Mouse (Mus musculus) hindbrain, postnatal 0 days (tissue): ENCODE results near the gene Dlgap1. TPM values are rescaled to one million over a fixed set of nuclear protein-coding genes. Genes with fewer than 3 reads are reported as not detected.

Source experiments
- ATAC-seq: fragments of 200-750 bp; cut with Nextera tagmentation; 2 replicates; pipeline ENCODE4 v1.8.0; 2017; ENCODE audit warnings: mild to moderate bottlenecking, moderate TSS enrichment, moderate library complexity
- DNase-seq: peaks from one replicate; pipeline ENCODE4 v3.0.0-alpha.2; 2015; ENCODE audit warnings: low spot score
- H3K27ac ChIP-seq: fragments of 300-500 bp; sonication (generic); 2 replicates; pipeline ENCODE4 v1.5.1; 2014; ENCODE audit warnings: mild to moderate bottlenecking
- H3K27me3 ChIP-seq: fragments of 300-500 bp; sonication (generic); 2 replicates; pipeline ENCODE4 v1.6.1; 2014; ENCODE audit warnings: low read length, mixed read lengths; ENCODE audit not compliant: insufficient read depth
- H3K36me3 ChIP-seq: fragments of 300-500 bp; sonication (generic); 2 replicates; pipeline ENCODE4 v1.6.1; 2014; ENCODE audit warnings: low read length, mixed read lengths; ENCODE audit not compliant: insufficient read depth
- H3K4me1 ChIP-seq: fragments of 300-500 bp; sonication (generic); 2 replicates; pipeline ENCODE4 v1.6.1; 2014; ENCODE audit warnings: antibody characterized with exemption, low read length, mixed read lengths; ENCODE audit not compliant: insufficient read depth
- H3K4me2 ChIP-seq: fragments of 300-500 bp; sonication (generic); 2 replicates; pipeline ENCODE4 v1.6.1; 2014; ENCODE audit warnings: low read depth, mild to moderate bottlenecking, low read length, moderate library complexity, mixed read lengths
- H3K4me3 ChIP-seq: fragments of 300-500 bp; sonication (generic); 2 replicates; pipeline ENCODE4 v1.5.1; 2014; ENCODE audit warnings: low read length
- H3K9ac ChIP-seq: fragments of 300-500 bp; sonication (generic); replicated peaks from 2 replicates; pipeline ENCODE4 v1.6.1; 2014; ENCODE audit warnings: mild to moderate bottlenecking, low read length, moderate library complexity, mixed read lengths
- H3K9me3 ChIP-seq: fragments of 300-500 bp; sonication (generic); 2 replicates; pipeline ENCODE4 v1.6.1; 2016; ENCODE audit warnings: low read length, mixed read lengths
- CTCF ChIP-seq: IDR thresholded peaks from 2 replicates; pipeline ENCODE4 v1.5.1; 2016; ENCODE audit warnings: antibody characterized with exemption, control low read depth, low read depth
- WGBS: fragments of 180-500 bp; shearing (Covaris S2); extraction: QIAGEN DNeasy Blood & Tissue Kit; methylation state at CpG from one replicate; pipeline ENCODE4 v1.1.7; 2014; 5-methylcytosine and 5-hydroxymethylcytosine counted together
- polyA plus RNA-seq: library from polyadenylated mRNA; unstranded; fragments of >200 nt; fragmentation: Nextera tagmentation; extraction: Ambion mirVana; gene quantifications from 2 replicates; pipeline ENCODE4 v1.2.1, GENCODE M21; 2015
- total RNA-seq: library from RNA; depleted of rRNA; stranded (reverse); fragments of >200 nt; gene quantifications from 2 replicates; pipeline ENCODE4 v1.2.3, GENCODE M21; 2014

Dlgap1 gene
- total and polyA plus RNA-seq, 2 experiments from 2014 or later, result 33.8 to 117 TPM

DNA sequence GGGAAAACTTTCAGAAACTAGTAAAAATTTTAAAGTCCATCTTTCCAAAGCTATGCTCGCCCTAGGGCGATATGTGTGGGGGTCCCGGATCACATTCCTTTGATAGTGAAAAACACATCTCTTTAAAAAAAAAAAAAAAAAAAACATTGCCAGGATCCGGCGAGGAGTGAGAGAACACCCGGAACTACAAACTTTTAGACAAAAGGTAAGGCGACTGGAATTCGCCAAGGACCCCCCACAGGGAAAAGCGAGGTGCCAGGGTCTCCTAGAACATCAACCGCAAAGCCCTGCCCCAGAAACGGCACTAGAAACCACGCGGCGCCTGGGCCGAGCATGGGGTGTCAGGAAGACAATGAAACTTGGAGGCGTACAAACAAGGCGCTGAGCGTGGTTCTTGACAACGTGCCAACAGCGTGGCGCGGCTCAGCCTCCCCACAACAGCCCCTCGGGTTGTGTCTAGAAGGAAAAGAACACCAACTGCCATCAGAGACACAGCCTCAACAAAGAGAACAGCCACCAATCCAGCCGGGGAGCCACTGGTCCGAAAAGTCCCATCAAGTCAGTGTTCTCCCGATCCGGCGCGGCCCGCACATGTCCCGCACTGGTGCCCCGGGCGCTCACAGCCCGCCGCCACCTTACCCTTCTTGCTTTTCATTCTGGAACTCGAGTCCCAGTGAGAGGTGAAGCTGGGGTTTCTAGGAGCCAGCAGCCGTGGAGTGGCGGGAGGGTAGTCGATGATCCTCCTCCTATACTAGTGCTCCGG lies 881.5 kb downstream of the Dlgap1 start:
- peaks cover 8% of the 10 kb centered on the region; the same call in 1 of the 2 replicates for H3K4me1 ChIP-seq
- no peaks in the 10 kb centered on the region for H3K9me3 ChIP-seq
- no peak for TF ChIP-seq CTCF
- peak overlapping the region; percentile 67 for H3K4me3 ChIP-seq
- no peaks in the 10 kb centered on the region; the same call in 1 of the 2 replicates for H3K27me3 ChIP-seq
- peak overlapping the region; percentile 99 for H3K4me2 ChIP-seq
- ATAC-seq (peak; percentile 14), DNase-seq (peak; percentile 70)
- H3K9ac ChIP-seq, result peak overlapping the region; percentile 57
- H3K27ac ChIP-seq, result peak overlapping the region; percentile 82
- no peaks in the 10 kb centered on the region for H3K36me3 ChIP-seq
- WGBS, result under 1% methylated on average over 40 of the region's 40 CpGs

DNA sequence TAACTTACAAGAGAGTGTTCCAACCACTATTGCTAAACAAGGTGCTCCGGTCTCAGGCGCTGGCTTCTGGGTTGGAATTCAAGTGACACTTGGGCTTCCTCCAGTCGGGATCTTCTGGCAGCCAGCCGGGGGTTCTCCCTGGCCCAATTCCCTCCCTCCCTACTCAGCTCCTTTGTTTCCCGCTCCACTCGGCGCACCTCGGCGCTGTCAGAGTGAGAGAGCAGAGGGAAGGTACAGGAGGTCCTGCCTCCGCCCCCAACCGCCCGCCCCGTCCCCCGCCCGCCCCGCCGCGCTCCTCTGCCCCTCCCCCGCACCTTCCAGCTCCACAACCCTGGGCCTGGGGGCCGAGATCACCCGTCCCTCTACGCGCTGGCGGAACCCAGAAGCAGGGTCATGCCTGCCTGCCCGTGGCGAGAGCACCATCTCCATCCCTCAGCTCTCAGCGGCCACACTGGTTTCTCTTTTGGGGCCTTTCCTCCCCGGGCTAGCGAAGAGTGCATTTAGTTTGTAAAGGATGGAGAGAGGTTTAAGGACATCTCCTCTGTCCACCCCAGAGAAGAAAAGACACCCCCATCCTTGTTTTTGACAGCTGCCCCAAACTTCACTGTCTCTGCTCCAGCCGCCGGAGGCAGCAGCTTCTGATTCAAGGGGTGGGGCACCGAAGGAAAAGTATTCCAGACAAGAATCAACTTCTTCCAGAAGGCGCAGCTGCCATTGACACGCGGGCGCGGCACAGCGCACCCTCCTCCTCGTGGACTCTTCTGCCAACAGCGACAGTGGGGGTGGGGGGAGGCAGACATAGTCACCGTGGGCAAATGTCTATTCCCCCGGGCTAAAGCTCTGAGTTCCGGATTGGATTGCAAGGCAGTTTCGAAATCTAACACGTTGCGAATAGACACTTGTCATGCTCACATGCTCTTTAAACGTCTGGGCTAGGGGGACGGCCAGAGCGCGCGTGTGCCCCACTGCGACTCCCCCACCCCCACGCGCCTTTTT lies 882.4 kb downstream of the Dlgap1 start:
- no peak for TF ChIP-seq CTCF
- Histone ChIP-seq H3K9ac (peak overlapping the region; percentile 57), H3K27ac (peak overlapping the region; percentile 82), H3K27me3 (no peaks in the 10 kb centered on the region; the same call in 1 of the 2 replicates), H3K4me3 (peak overlapping the region; percentile 67), H3K9me3 (no peaks in the 10 kb centered on the region), H3K4me2 (peak overlapping the region; percentile 99), H3K4me1 (peaks cover 6% of the 10 kb centered on the region; the same call in 1 of the 2 replicates), H3K36me3 (no peaks in the 10 kb centered on the region)
- DNase-seq (peak; percentile 71), ATAC-seq (peak; percentile 35)
- under 1% methylated on average over 49 of the region's 54 CpGs for WGBS

DNA sequence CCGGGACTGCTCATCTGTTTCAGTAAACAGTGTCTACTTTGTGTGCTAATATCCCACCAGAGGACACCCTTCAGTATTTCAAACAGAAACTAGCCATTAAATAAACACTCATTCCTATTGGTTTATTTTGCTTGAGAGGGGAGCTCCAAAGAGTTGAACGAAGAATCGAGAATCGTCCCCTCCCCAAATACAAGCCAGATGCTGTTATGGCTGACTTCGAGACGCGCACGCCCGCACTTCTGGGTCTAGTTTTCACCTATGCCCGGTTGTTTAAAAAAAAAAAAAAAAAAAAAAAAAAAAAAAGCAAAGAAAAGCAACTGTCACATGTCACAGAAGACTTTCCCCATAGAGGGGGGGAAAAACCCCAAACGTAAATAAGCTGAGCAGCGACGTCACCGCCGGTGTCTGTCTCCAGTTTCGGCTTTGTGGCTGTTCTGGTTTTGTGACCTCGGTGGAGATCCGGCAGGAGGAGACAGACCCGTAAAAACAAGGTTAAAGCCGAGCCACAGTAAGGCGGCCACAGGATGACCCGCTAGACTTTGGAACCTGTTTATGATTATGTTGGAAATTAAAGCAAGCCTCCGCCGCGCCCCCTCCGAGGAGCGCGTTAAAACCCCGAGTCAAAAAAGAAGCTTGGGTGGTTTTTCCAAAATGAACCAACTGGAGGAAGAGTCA lies 883.3 kb downstream of the Dlgap1 start:
- Histone ChIP-seq H3K27me3 (no peaks in the 10 kb centered on the region; the same call in 1 of the 2 replicates), H3K9me3 (no peaks in the 10 kb centered on the region), H3K4me3 (peak overlapping the region; percentile 67), H3K4me2 (peak overlapping the region; percentile 99), H3K4me1 (0 out of 2 replicates have a peak, but pooled peaks cover 4% of the 10 kb centered on the region), H3K27ac (peak overlapping the region; percentile 88), H3K36me3 (no peaks in the 10 kb centered on the region), H3K9ac (peak overlapping the region; percentile 57)
- ATAC-seq, result no peak
- DNase-seq, result peak; percentile 51
- no peak for TF ChIP-seq CTCF
- under 1% methylated on average over 29 of the region's 29 CpGs for WGBS

DNA sequence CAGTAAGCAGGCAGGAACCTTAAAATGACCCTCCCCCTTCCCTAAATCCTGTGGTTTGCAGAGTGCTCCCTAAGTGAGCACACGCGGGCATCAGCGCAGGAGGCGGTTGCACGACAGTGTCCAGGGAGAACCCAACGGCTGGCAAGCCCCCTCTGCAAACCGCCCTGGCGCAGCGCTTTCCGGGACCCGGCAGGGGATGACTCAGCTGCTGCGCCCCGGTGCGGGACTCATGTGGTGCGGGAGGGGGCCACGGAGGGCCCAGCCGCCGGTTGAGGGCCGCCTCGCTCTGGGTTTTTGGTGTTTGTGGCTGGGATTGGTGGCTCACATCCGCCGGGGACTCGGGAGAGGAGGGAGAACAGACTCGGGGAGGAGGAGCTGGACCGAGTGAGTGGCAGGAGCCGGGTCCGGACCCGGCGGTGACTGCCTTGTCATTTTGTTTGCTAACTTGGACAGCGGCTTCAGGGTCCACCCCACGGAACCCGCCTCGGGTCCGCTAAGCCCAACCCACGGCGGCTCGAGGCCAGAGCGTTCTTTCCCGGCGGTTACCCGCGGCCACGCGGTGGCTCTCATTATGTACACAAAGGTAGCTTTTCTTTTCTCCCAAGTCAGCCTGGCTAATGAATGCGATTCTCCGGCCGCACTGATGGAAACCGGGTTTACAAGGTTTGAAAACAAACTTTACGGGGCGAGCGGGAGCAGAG lies 884.0 kb downstream of the Dlgap1 start:
- H3K4me2 ChIP-seq, result peak overlapping the region; percentile 99
- no peaks in the 10 kb centered on the region; the same call in 1 of the 2 replicates for H3K27me3 ChIP-seq
- no peak; the same call in 1 of the 2 replicates for TF ChIP-seq CTCF
- H3K4me3 ChIP-seq, result peak overlapping the region; percentile 67
- no peaks in the 10 kb centered on the region for H3K36me3 ChIP-seq
- H3K27ac ChIP-seq, result peak overlapping the region; percentile 88
- peak; percentile 83 for ATAC-seq
- H3K4me1 ChIP-seq, result 0 out of 2 replicates have a peak, but pooled peaks cover 4% of the 10 kb centered on the region
- H3K9ac ChIP-seq, result peak overlapping the region; percentile 57
- no peaks in the 10 kb centered on the region for H3K9me3 ChIP-seq
- peak; percentile 83 for DNase-seq
- WGBS, result under 1% methylated on average over 48 of the region's 51 CpGs

DNA sequence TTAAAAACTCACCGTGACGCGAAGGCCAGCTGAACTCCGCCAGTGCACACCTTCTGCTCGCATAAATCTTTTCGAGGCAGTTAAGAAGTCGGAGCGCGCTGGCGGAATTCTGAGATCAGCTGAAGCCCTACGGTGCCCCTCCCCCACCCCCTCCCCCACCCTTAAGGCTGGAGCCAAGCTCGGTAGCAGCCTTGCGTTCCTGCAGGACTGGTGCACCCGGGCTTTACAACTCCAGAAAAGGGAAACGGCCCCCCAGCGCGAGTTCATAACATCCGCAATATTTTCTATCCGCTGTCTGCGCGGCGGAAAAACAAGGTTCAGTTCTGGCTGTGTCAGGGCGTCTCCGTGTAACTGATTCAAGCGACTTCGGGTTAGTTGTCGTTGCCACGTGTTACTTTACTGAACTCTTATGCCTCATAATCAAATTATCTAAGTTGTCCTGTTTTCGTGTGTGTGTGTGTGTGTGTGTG lies 884.6 kb downstream of the Dlgap1 start, which contains the start of gene Tgif1:
Tgif1 (minus strand) TSS at position 111 of the 470 bp plus-strand sequence.
- Histone ChIP-seq H3K4me3 (peak within 1 kb of the TSS; percentile 67), H3K27me3 (no peaks in the 10 kb centered on the region; the same call in 1 of the 2 replicates), H3K9ac (peak within 1 kb of the TSS; percentile 57), H3K4me2 (peak within 1 kb of the TSS; percentile 99), H3K36me3 (no peaks in the 10 kb centered on the region), H3K4me1 (0 out of 2 replicates have a peak, but pooled peaks cover 4% of the 10 kb centered on the region), H3K27ac (peak within 1 kb of the TSS; percentile 88), H3K9me3 (no peaks in the 10 kb centered on the region)
- ATAC-seq (peak; percentile 25; the same call in 1 of the 2 replicates), DNase-seq (peak; percentile 62)
- TF ChIP-seq CTCF, result no peak
- WGBS, result 1% methylated on average over 29 of the region's 29 CpGs
